ENCODE assay signal across 8 mouse cellular contexts in genomic region chr14:55760156-55760555, GRCm38 (mm10). TPM values are rescaled to one million over a fixed set of nuclear protein-coding genes. Genes with fewer than 3 reads are reported as not detected.
DNase-seq lines count a peak whose midpoint lies in the region; ATAC-seq and TF ChIP-seq lines count a peak whose summit lies in the region.
"Not testable (repeated sequence)": the region's sequence is repeated elsewhere in the genome, so short reads cannot be mapped to it uniquely, and the experiment has no call there.

No protein-coding gene starts in this region.

- WGBS in embryonic facial prominence, embryonic 15.5 days = 0% methylated on average over 6 of the region's 6 CpGs
- WGBS in heart, embryonic 11.5 days (ENCODE audit: insufficient replicate concordance) = 0% methylated on average over 6 of the region's 6 CpGs
- WGBS in kidney, embryonic 14.5 days = 1% methylated on average over 6 of the region's 6 CpGs
- WGBS in limb, embryonic 13.5 days = 0% methylated on average over 6 of the region's 6 CpGs
- WGBS in midbrain, postnatal 0 days = 0% methylated on average over 6 of the region's 6 CpGs
- WGBS in spleen, adult 2 months = 0% methylated on average over 6 of the region's 6 CpGs

- DNase-seq in A20 (ENCODE audit: low read depth, low spot score) = peak; percentile 82
- DNase-seq in adrenal gland, postnatal 4 days (ENCODE audit: low spot score in 2 of 2) = peak; percentile 51 to 64
- peak; percentile 76 for DNase-seq in midbrain, postnatal 0 days (ENCODE audit: low spot score)
- DNase-seq in spleen, adult 2 months (ENCODE audit: low read depth in 1 of 2, low spot score in 2 of 2) = peak; percentile 56 to 80

- H3K4me1 ChIP-seq in embryonic facial prominence, embryonic 15.5 days = peaks cover 22% of the 10 kb centered on the region
- H3K4me1 ChIP-seq in heart, embryonic 11.5 days (ENCODE audit: control insufficient read depth, insufficient read depth, low read length) = peaks cover 17% of the 10 kb centered on the region
- not testable (repeated sequence) for H3K4me1 ChIP-seq in kidney, embryonic 14.5 days (ENCODE audit: control insufficient read depth, insufficient read depth, low read length); midbrain, postnatal 0 days (ENCODE audit: insufficient read depth, low read length); spleen, adult 2 months (ENCODE audit: control insufficient read depth, insufficient read depth, insufficient read length)
- peaks cover 16% of the 10 kb centered on the region for H3K4me1 ChIP-seq in limb, embryonic 13.5 days

- TF ChIP-seq POLR2A in spleen, adult 2 months (IDR thresholded peaks at IDR 0.05; ENCODE audit: low read depth, low read length) = not testable (repeated sequence)

- H3K27ac ChIP-seq in embryonic facial prominence, embryonic 15.5 days (replicated peaks); heart, embryonic 11.5 days (ENCODE audit: low read depth, low read length); kidney, embryonic 14.5 days (ENCODE audit: low read depth, low read length); limb, embryonic 13.5 days; midbrain, postnatal 0 days (ENCODE audit: low read depth, low read length); spleen, adult 2 months (ENCODE audit: insufficient read depth, low read length): not testable (repeated sequence)

- H3K9ac ChIP-seq in embryonic facial prominence, embryonic 15.5 days; heart, embryonic 11.5 days (ENCODE audit: low read depth, low read length); kidney, embryonic 14.5 days (ENCODE audit: low read depth, low read length); limb, embryonic 13.5 days; midbrain, postnatal 0 days (replicated peaks; ENCODE audit: low read length, poor library complexity, severe bottlenecking): not testable (repeated sequence)

- peak overlapping the region; percentile 12 for H3K4me3 ChIP-seq in embryonic facial prominence, embryonic 15.5 days (replicated peaks)
- not testable (repeated sequence) for H3K4me3 ChIP-seq in heart, embryonic 11.5 days (ENCODE audit: low read depth, low read length); kidney, embryonic 14.5 days (ENCODE audit: low read length); midbrain, postnatal 0 days (ENCODE audit: low read depth, low read length); spleen, adult 2 months (ENCODE audit: extremely low read depth, insufficient read depth, insufficient read length)
- peak overlapping the region; percentile 18; the same call in 1 of the 2 replicates for H3K4me3 ChIP-seq in limb, embryonic 13.5 days

- H3K4me2 ChIP-seq in embryonic facial prominence, embryonic 15.5 days (replicated peaks) = peak overlapping the region; percentile 41
- H3K4me2 ChIP-seq in heart, embryonic 11.5 days = peak overlapping the region; percentile 56
- peak overlapping the region; percentile 40 for H3K4me2 ChIP-seq in kidney, embryonic 14.5 days (replicated peaks; ENCODE audit: low read depth, low read length)
- peak overlapping the region; percentile 54 for H3K4me2 ChIP-seq in limb, embryonic 13.5 days (replicated peaks)
- H3K4me2 ChIP-seq in midbrain, postnatal 0 days (ENCODE audit: low read depth, low read length, poor library complexity, severe bottlenecking) = 0 out of 2 replicates have a peak overlapping the region, but pooled peaks have one; percentile 6

- H3K27me3 ChIP-seq in embryonic facial prominence, embryonic 15.5 days = peaks cover 18% of the 10 kb centered on the region
- peaks cover 19% of the 10 kb centered on the region for H3K27me3 ChIP-seq in heart, embryonic 11.5 days (ENCODE audit: control insufficient read depth, insufficient read depth, low read length)
- peaks cover 12% of the 10 kb centered on the region for H3K27me3 ChIP-seq in kidney, embryonic 14.5 days (ENCODE audit: control insufficient read depth, insufficient read depth, low read length)
- H3K27me3 ChIP-seq in limb, embryonic 13.5 days = peaks cover 39% of the 10 kb centered on the region
- H3K27me3 ChIP-seq in midbrain, postnatal 0 days (ENCODE audit: insufficient read depth, low read length) = peaks cover 15% of the 10 kb centered on the region; the same call in 1 of the 2 replicates
- not testable (repeated sequence) for H3K27me3 ChIP-seq in spleen, adult 2 months (ENCODE audit: control insufficient read depth, insufficient read depth, low read length)

- TF ChIP-seq CTCF in midbrain, postnatal 0 days (IDR thresholded peaks at IDR 0.05) = peak; percentile 81
- TF ChIP-seq CTCF in spleen, adult 2 months (IDR thresholded peaks at IDR 0.05; ENCODE audit: extremely low read depth, insufficient read depth, insufficient read length, insufficient replicate concordance) = peak; percentile 56; the same call in 1 of the 2 replicates

- not testable (repeated sequence) for ATAC-seq in embryonic facial prominence, embryonic 15.5 days (ENCODE audit: insufficient number of reproducible peaks, low FRiP score, low TSS enrichment, low read depth); heart, embryonic 11.5 days (replicated peaks; ENCODE audit: insufficient number of reproducible peaks, low FRiP score, low TSS enrichment); kidney, embryonic 14.5 days (ENCODE audit: low FRiP score, low TSS enrichment); limb, embryonic 13.5 days (ENCODE audit: low FRiP score, low read depth); midbrain, postnatal 0 days (ENCODE audit: low FRiP score)

- peaks cover 18% of the 10 kb centered on the region for H3K36me3 ChIP-seq in embryonic facial prominence, embryonic 15.5 days
- H3K36me3 ChIP-seq in heart, embryonic 11.5 days (ENCODE audit: control insufficient read depth, insufficient read depth, low read length); kidney, embryonic 14.5 days (ENCODE audit: control insufficient read depth, insufficient read depth, low read length); midbrain, postnatal 0 days (ENCODE audit: insufficient read depth, low read length); spleen, adult 2 months (ENCODE audit: control insufficient read depth, insufficient read depth, low read length): not testable (repeated sequence)
- H3K36me3 ChIP-seq in limb, embryonic 13.5 days = peaks cover 16% of the 10 kb centered on the region

- H3K9me3 ChIP-seq in embryonic facial prominence, embryonic 15.5 days (replicated peaks); heart, embryonic 11.5 days (replicated peaks; ENCODE audit: control insufficient read depth, low read length); kidney, embryonic 14.5 days (ENCODE audit: control insufficient read depth, low read length); limb, embryonic 13.5 days; midbrain, postnatal 0 days (ENCODE audit: low read length): not testable (repeated sequence)

RNA-seq across cellular contexts. Expression of gene Ltb4r2, which starts 1.1 kb away (rescaled TPM):
- total RNA-seq in adrenal gland, postnatal 4 days (2021) = under 1 TPM; 0.17 to 0.34 TPM
- polyA plus RNA-seq in embryonic facial prominence, embryonic 15.5 days (2015; fragmentation: Nextera tagmentation; extraction: Ambion mirVana) = 0.95 and 1.4 TPM in 2 replicates
- polyA plus RNA-seq in heart, embryonic 11.5 days (2014; fragmentation: Nextera tagmentation; extraction: Ambion mirVana) = 0.16 and 1.0 TPM in 2 replicates
- polyA plus RNA-seq in kidney, embryonic 14.5 days (2014; fragmentation: Nextera tagmentation; extraction: Ambion mirVana) = 0.08 and 0.39 TPM in 2 replicates
- 0.36 and 0.64 TPM in 2 replicates for polyA plus RNA-seq in limb, embryonic 13.5 days (2015; fragmentation: Nextera tagmentation; extraction: Ambion mirVana)
- total RNA-seq in midbrain, postnatal 0 days (2014; rRNA removed) = 0.38 and 1.6 TPM in 2 replicates
- polyA plus RNA-seq in midbrain, postnatal 0 days (2015; fragmentation: Nextera tagmentation; extraction: Ambion mirVana) = 0.43 and 0.60 TPM in 2 replicates
- polyA plus RNA-seq in spleen, adult 2 months (2012; rRNA removed) = 0.83 and 2.1 TPM in 2 replicates

RNA-seq across cellular contexts. Expression of gene Cideb, which starts 1.9 kb away (rescaled TPM):
- 10 to 100 TPM in 1 of 2 experiments, 1 to 10 TPM in 1; 4.6 to 12.0 TPM for total RNA-seq in adrenal gland, postnatal 4 days (2021)
- polyA plus RNA-seq in embryonic facial prominence, embryonic 15.5 days (2015; fragmentation: Nextera tagmentation; extraction: Ambion mirVana) = 0.47 and 0.60 TPM in 2 replicates
- polyA plus RNA-seq in heart, embryonic 11.5 days (2014; fragmentation: Nextera tagmentation; extraction: Ambion mirVana) = 1.4 and 1.7 TPM in 2 replicates
- 2.9 and 3.6 TPM in 2 replicates for polyA plus RNA-seq in kidney, embryonic 14.5 days (2014; fragmentation: Nextera tagmentation; extraction: Ambion mirVana)
- 0.45 and 0.72 TPM in 2 replicates for polyA plus RNA-seq in limb, embryonic 13.5 days (2015; fragmentation: Nextera tagmentation; extraction: Ambion mirVana)
- 0.66 and 2.6 TPM in 2 replicates for total RNA-seq in midbrain, postnatal 0 days (2014; rRNA removed)
- polyA plus RNA-seq in midbrain, postnatal 0 days (2015; fragmentation: Nextera tagmentation; extraction: Ambion mirVana) = 0.25 and 1.1 TPM in 2 replicates
- polyA plus RNA-seq in spleen, adult 2 months (2012; rRNA removed) = 0.33 and 0.46 TPM in 2 replicates

RNA-seq across cellular contexts. Expression of gene Ltb4r1, which starts 5.6 kb away (rescaled TPM):
- total RNA-seq in adrenal gland, postnatal 4 days (2021) = 1 to 10 TPM; 1.3 to 2.9 TPM
- polyA plus RNA-seq in embryonic facial prominence, embryonic 15.5 days (2015; fragmentation: Nextera tagmentation; extraction: Ambion mirVana) = 1.8 and 2.1 TPM in 2 replicates
- 0.11 and 0.21 TPM in 2 replicates for polyA plus RNA-seq in heart, embryonic 11.5 days (2014; fragmentation: Nextera tagmentation; extraction: Ambion mirVana)
- polyA plus RNA-seq in kidney, embryonic 14.5 days (2014; fragmentation: Nextera tagmentation; extraction: Ambion mirVana) = 0.23 TPM in 1 of 2 replicates, not detected in the other
- 0.45 and 0.51 TPM in 2 replicates for polyA plus RNA-seq in limb, embryonic 13.5 days (2015; fragmentation: Nextera tagmentation; extraction: Ambion mirVana)
- total RNA-seq in midbrain, postnatal 0 days (2014; rRNA removed) = 0.88 and 1.8 TPM in 2 replicates
- polyA plus RNA-seq in midbrain, postnatal 0 days (2015; fragmentation: Nextera tagmentation; extraction: Ambion mirVana) = 0.94 and 1.1 TPM in 2 replicates
- polyA plus RNA-seq in spleen, adult 2 months (2012; rRNA removed) = 4.2 and 6.6 TPM in 2 replicates

RNA-seq across cellular contexts. Expression of gene Nop9, which starts 14.7 kb away (rescaled TPM):
- total RNA-seq in adrenal gland, postnatal 4 days (2021) = 10 to 100 TPM; 24.5 to 27.1 TPM
- polyA plus RNA-seq in embryonic facial prominence, embryonic 15.5 days (2015; fragmentation: Nextera tagmentation; extraction: Ambion mirVana) = 37.3 and 39.0 TPM in 2 replicates
- polyA plus RNA-seq in heart, embryonic 11.5 days (2014; fragmentation: Nextera tagmentation; extraction: Ambion mirVana) = 25.1 and 26.3 TPM in 2 replicates
- polyA plus RNA-seq in kidney, embryonic 14.5 days (2014; fragmentation: Nextera tagmentation; extraction: Ambion mirVana) = 43.3 and 44.0 TPM in 2 replicates
- 41.8 and 42.8 TPM in 2 replicates for polyA plus RNA-seq in limb, embryonic 13.5 days (2015; fragmentation: Nextera tagmentation; extraction: Ambion mirVana)
- total RNA-seq in midbrain, postnatal 0 days (2014; rRNA removed) = 22.0 and 30.4 TPM in 2 replicates
- polyA plus RNA-seq in midbrain, postnatal 0 days (2015; fragmentation: Nextera tagmentation; extraction: Ambion mirVana) = 17.3 and 17.8 TPM in 2 replicates
- polyA plus RNA-seq in spleen, adult 2 months (2012; rRNA removed) = 15.1 and 17.2 TPM in 2 replicates

RNA-seq across cellular contexts. Expression of gene Dhrs1, which starts 14.7 kb away (rescaled TPM):
- 10 to 100 TPM; 74.1 to 77.7 TPM for total RNA-seq in adrenal gland, postnatal 4 days (2021)
- 87.3 and 90.0 TPM in 2 replicates for polyA plus RNA-seq in embryonic facial prominence, embryonic 15.5 days (2015; fragmentation: Nextera tagmentation; extraction: Ambion mirVana)
- polyA plus RNA-seq in heart, embryonic 11.5 days (2014; fragmentation: Nextera tagmentation; extraction: Ambion mirVana) = 56.4 and 60.3 TPM in 2 replicates
- 75.2 and 82.3 TPM in 2 replicates for polyA plus RNA-seq in kidney, embryonic 14.5 days (2014; fragmentation: Nextera tagmentation; extraction: Ambion mirVana)
- 78.1 and 89.9 TPM in 2 replicates for polyA plus RNA-seq in limb, embryonic 13.5 days (2015; fragmentation: Nextera tagmentation; extraction: Ambion mirVana)
- 75.1 and 94.0 TPM in 2 replicates for total RNA-seq in midbrain, postnatal 0 days (2014; rRNA removed)
- polyA plus RNA-seq in midbrain, postnatal 0 days (2015; fragmentation: Nextera tagmentation; extraction: Ambion mirVana) = 72.0 and 73.3 TPM in 2 replicates
- 62.7 and 86.6 TPM in 2 replicates for polyA plus RNA-seq in spleen, adult 2 months (2012; rRNA removed)

Comparison
In these comparisons a context has a peak if more than half of its experiments do, and no peak if none do; other contexts are left out.
1. H3K4me2 ChIP-seq: peak in every context shown above with its lines; median percentile 56 in heart, embryonic 11.5 days; 54 in limb, embryonic 13.5 days; 41 in embryonic facial prominence, embryonic 15.5 days; 40 in kidney, embryonic 14.5 days; 6 in midbrain, postnatal 0 days.